Mouse (Mus musculus): ENCODE results near the gene 9930111J21Rik2. TPM values are rescaled to one million over a fixed set of nuclear protein-coding genes. Genes with fewer than 3 reads are reported as not detected.
"Not testable (repeated sequence)": the region's sequence is repeated elsewhere in the genome, so short reads cannot be mapped to it uniquely, and the experiment has no call there.

9930111J21Rik2 gene
- polyA plus RNA-seq, 1 experiment from 2014 or later: 0.22 TPM

DNA sequence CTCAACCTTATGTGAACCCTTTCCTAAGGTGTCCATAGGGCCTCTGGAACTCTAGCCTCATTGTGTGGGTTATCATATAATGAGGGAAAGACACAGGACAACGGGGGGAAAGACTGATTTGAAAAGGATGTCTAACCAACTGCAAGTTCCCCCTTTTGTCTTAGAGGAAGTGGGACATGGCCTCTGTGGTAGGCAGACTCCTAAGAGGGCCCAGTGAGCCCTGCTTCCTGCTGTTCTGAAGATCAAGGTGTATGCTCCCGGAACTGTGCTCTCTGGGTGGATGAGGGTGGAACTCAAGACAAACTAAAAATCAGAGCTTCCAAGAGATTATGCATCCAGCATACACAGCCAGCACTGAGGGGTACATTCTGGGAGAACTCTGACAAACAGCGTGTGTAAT is 62.8 kb downstream of the 9930111J21Rik2 start:
- 88% methylated on average over 2 of the region's 3 CpGs for WGBS
- not testable (repeated sequence) for H3K27me3 ChIP-seq; H3K4me1 ChIP-seq; H3K9me3 ChIP-seq (replicated peaks); H3K4me2 ChIP-seq (replicated peaks); H3K27ac ChIP-seq; ATAC-seq (ENCODE audit: low FRiP score); H3K9ac ChIP-seq; H3K4me3 ChIP-seq; H3K36me3 ChIP-seq

DNA sequence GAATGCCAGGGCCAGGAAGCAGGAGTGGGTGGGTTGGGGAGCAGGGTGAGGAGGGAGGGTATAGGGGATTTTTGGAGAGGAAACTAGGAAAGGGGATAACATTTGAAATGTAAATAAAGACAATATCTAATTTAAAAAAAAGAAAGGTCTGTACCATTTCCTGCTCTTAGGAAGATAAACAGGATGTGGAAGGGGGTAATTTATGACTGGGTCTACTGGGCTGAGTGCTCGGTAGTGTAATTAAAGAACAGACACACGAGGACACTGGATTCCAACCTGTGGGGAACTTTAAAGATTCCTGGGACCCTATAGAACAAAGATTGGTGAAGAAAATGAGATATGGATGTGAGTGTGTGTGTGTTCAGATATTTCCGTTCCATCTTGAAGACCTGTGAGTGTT is 68.2 kb downstream of the 9930111J21Rik2 start:
- ATAC-seq (ENCODE audit: low FRiP score); H3K36me3 ChIP-seq; H3K9ac ChIP-seq; H3K4me1 ChIP-seq; H3K9me3 ChIP-seq (replicated peaks); H3K27ac ChIP-seq; H3K27me3 ChIP-seq; H3K4me2 ChIP-seq (replicated peaks); H3K4me3 ChIP-seq: not testable (repeated sequence)
- WGBS: no CpG with 5 or more reads among the region's 3 CpGs

DNA sequence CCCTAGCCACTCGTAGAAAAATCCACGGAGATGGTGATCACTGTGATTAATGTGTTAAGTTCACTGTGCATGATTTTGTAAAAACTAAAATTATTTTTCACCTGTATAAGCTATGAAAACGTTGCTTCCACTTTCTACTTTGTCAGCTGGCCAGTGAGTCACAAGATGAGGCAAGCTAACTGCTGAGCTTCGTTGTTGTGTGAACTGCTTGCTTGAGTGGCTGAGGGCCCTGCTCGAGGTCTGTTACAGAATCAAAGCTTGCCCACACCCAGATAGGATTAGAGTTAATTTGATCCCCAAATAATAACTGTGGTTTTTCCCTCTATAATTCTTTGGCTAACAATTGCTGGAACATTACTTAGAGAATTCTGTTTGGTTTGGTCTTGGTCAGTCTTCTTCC is 71.0 kb downstream of the 9930111J21Rik2 start:
- not testable (repeated sequence) for H3K4me1 ChIP-seq; ATAC-seq (ENCODE audit: low FRiP score); H3K36me3 ChIP-seq; H3K27ac ChIP-seq; H3K9ac ChIP-seq; H3K27me3 ChIP-seq; H3K4me2 ChIP-seq (replicated peaks); H3K4me3 ChIP-seq; H3K9me3 ChIP-seq (replicated peaks)
- WGBS: no CpG with 5 or more reads among the region's 5 CpGs

DNA sequence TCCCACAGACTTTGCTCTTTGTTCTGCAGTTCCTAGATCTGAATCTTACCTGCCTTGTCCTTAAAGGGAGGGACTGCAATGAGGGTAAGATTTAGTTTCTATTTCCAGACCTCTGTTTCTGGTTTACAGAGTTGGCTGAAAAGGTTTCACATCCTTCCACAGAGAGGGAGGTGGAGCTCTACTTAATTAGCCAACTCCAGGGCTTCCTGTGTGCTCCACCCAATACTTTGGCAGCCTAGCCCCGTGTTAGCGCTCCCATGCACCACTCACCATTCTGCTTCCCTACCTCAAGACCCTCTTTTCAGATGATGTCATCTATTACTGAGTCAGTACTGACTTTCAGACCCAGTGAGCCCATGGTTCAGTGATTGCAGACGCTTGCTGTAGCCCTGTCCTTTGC is 71.8 kb downstream of the 9930111J21Rik2 start, which contains the start of gene 9930111J21Rik1:
9930111J21Rik1 (minus strand) TSS at position 148 of the 400 bp plus-strand sequence.
- not testable (repeated sequence) for H3K27me3 ChIP-seq; H3K9me3 ChIP-seq (replicated peaks); H3K4me3 ChIP-seq; H3K36me3 ChIP-seq; H3K4me2 ChIP-seq (replicated peaks); ATAC-seq (ENCODE audit: low FRiP score); H3K9ac ChIP-seq; H3K27ac ChIP-seq; H3K4me1 ChIP-seq
- no CpG with 5 or more reads among the region's 3 CpGs for WGBS

DNA sequence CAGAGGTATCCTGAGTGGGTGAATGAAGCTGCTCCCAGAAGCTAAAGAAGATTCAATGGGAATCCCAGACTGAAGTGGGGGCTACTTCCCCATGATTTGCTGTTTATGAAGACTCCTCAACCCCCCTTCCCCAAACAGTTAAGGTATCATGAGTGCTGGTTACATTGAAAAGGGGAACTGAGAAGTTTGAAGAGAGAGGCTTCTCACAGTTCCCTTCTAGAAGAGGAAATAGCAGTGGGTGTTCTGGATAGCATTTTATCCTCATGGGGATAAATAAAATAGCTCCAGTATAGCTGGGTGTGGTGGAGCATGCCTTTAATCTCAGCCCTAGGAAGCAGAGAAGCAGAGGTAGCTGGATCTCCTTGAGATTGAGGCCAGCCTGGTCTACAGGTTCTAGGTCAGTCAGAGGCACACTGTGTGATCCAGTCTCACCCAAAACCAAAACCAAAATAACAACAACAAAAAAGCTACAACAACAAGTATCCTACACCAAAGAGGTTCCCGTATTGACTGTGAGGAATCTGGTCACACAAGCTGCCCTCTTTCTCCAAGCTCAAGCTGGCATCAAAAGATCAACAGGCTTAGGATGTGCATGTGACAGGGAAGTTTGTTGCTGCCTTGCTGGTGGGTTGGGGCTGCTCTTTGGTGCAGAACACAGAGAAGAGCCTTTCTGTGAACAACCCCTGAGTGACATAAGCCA is 72.7 kb downstream of the 9930111J21Rik2 start, which contains the start of gene Olfr56:
Olfr56 (plus strand) TSS at position 650 of the 700 bp plus-strand sequence.
- not testable (repeated sequence) for H3K27me3 ChIP-seq; H3K4me1 ChIP-seq; H3K4me3 ChIP-seq; H3K4me2 ChIP-seq (replicated peaks); H3K9me3 ChIP-seq (replicated peaks); ATAC-seq (ENCODE audit: low FRiP score); H3K36me3 ChIP-seq; H3K27ac ChIP-seq; H3K9ac ChIP-seq
- WGBS: no CpG with 5 or more reads among the region's 1 CpGs

- not testable (repeated sequence) for ATAC-seq (ENCODE audit: low FRiP score)
Observed at GRCm38 (mm10) chr11:48974686-48975085, 76.4 kb downstream of the 9930111J21Rik2 start.

More at GRCm38 (mm10) chr11:48974686-48975085, 76.4 kb downstream of the 9930111J21Rik2 start:
- H3K4me1 ChIP-seq; H3K4me3 ChIP-seq; H3K27me3 ChIP-seq; H3K27ac ChIP-seq; H3K4me2 ChIP-seq (replicated peaks); H3K9ac ChIP-seq; H3K9me3 ChIP-seq (replicated peaks); H3K36me3 ChIP-seq: not testable (repeated sequence)
- no CpG with 5 or more reads among the region's 1 CpGs for WGBS

Other genes starting within 250 kb of the 9930111J21Rik2 start
- 6.4 and 7.1 TPM in 2 replicates for gene Trim41, start 233.9 kb downstream of the 9930111J21Rik2 start, polyA plus RNA-seq (2016; fragmentation: Nextera tagmentation; extraction: Ambion mirVana)
- gene Trim7, start 225.1 kb downstream of the 9930111J21Rik2 start, polyA plus RNA-seq (2016; fragmentation: Nextera tagmentation; extraction: Ambion mirVana): 0.70 and 1.6 TPM in 2 replicates
- 7.2 and 10.0 TPM in 2 replicates for gene Gm12184, start 224.6 kb downstream of the 9930111J21Rik2 start, polyA plus RNA-seq (2016; fragmentation: Nextera tagmentation; extraction: Ambion mirVana)
- gene Irgm1, start 179.6 kb downstream of the 9930111J21Rik2 start, polyA plus RNA-seq (2016; fragmentation: Nextera tagmentation; extraction: Ambion mirVana): 3.0 and 3.9 TPM in 2 replicates
- 0.13 TPM in 1 of 2 replicates, not detected in the other for gene Gm5431, start 149.0 kb downstream of the 9930111J21Rik2 start, polyA plus RNA-seq (2016; fragmentation: Nextera tagmentation; extraction: Ambion mirVana)
- gene Psme2b, start 105.1 kb downstream of the 9930111J21Rik2 start, polyA plus RNA-seq (2016; fragmentation: Nextera tagmentation; extraction: Ambion mirVana): 2.3 and 2.4 TPM in 2 replicates
- gene Olfr56, start 72.4 kb downstream of the 9930111J21Rik2 start, polyA plus RNA-seq (2016; fragmentation: Nextera tagmentation; extraction: Ambion mirVana): not detected in 2 replicates
- 0.10 and 0.47 TPM in 2 replicates for gene 9930111J21Rik1, start 71.8 kb downstream of the 9930111J21Rik2 start, polyA plus RNA-seq (2016; fragmentation: Nextera tagmentation; extraction: Ambion mirVana)
- not detected in 2 replicates for gene Gm12185, start 59.0 kb downstream of the 9930111J21Rik2 start, polyA plus RNA-seq (2016; fragmentation: Nextera tagmentation; extraction: Ambion mirVana)
- gene Tgtp1, start 57.1 kb downstream of the 9930111J21Rik2 start, polyA plus RNA-seq (2016; fragmentation: Nextera tagmentation; extraction: Ambion mirVana): not detected in 2 replicates
- gene Tgtp2, start 13.0 kb upstream of the 9930111J21Rik2 start, polyA plus RNA-seq (2016; fragmentation: Nextera tagmentation; extraction: Ambion mirVana): not detected in 2 replicates
- gene Ifi47, start 25.3 kb upstream of the 9930111J21Rik2 start, polyA plus RNA-seq (2016; fragmentation: Nextera tagmentation; extraction: Ambion mirVana): 0.46 and 0.66 TPM in 2 replicates
- gene Olfr1396, start 63.6 kb upstream of the 9930111J21Rik2 start, polyA plus RNA-seq (2016; fragmentation: Nextera tagmentation; extraction: Ambion mirVana): not detected in 2 replicates
- gene Olfr1395, start 91.0 kb upstream of the 9930111J21Rik2 start, polyA plus RNA-seq (2016; fragmentation: Nextera tagmentation; extraction: Ambion mirVana): not detected in 2 replicates
- not detected in 2 replicates for gene Olfr1394, start 103.1 kb upstream of the 9930111J21Rik2 start, polyA plus RNA-seq (2016; fragmentation: Nextera tagmentation; extraction: Ambion mirVana)
- 0.16 and 0.22 TPM in 2 replicates for gene Btnl9, start 135.9 kb upstream of the 9930111J21Rik2 start, polyA plus RNA-seq (2016; fragmentation: Nextera tagmentation; extraction: Ambion mirVana)
- 55.3 and 62.5 TPM in 2 replicates for gene Zfp62, start 152.1 kb upstream of the 9930111J21Rik2 start, polyA plus RNA-seq (2016; fragmentation: Nextera tagmentation; extraction: Ambion mirVana)
- gene Mgat1, start 192.9 kb upstream of the 9930111J21Rik2 start, polyA plus RNA-seq (2016; fragmentation: Nextera tagmentation; extraction: Ambion mirVana): 42.5 and 43.2 TPM in 2 replicates
- not detected in 2 replicates for gene Olfr1393, start 227.1 kb upstream of the 9930111J21Rik2 start, polyA plus RNA-seq (2016; fragmentation: Nextera tagmentation; extraction: Ambion mirVana)
- not detected in 2 replicates for gene Olfr1392, start 234.0 kb upstream of the 9930111J21Rik2 start, polyA plus RNA-seq (2016; fragmentation: Nextera tagmentation; extraction: Ambion mirVana)

Measured in hindbrain, embryonic 12.5 days (tissue).